Mouse (Mus musculus) adrenal gland, adult 8-10 months (tissue): ENCODE measurements around the gene Birc3. TPM values are rescaled to one million over a fixed set of nuclear protein-coding genes. Genes with fewer than 3 reads are reported as not detected.
"Not testable (repeated sequence)": the region's sequence is repeated elsewhere in the genome, so short reads cannot be mapped to it uniquely, and the experiment has no call there.

Experiments used
- DNase-seq: peaks from one replicate; pipeline ENCODE4 v3.0.0; 2022
- total RNA-seq, 4 experiments: library from RNA; stranded (reverse); gene quantifications; 2 replicates each; pipeline ENCODE4 v1.2.4; 2022

Gene Birc3
- total RNA-seq = 10 to 100 TPM; 22.2 to 35.6 (median 30.6) TPM

- DNase-seq = peak; percentile 79
Observed at GRCm38 (mm10) chr9:7872775-7873439, at the start of gene Birc3. TSS of gene Birc3 (minus strand) at chr9:7873186.

- no peak for DNase-seq
Observed at GRCm38 (mm10) chr9:7914925-7915324, 41.9 kb upstream of the Birc3 start.

DNA sequence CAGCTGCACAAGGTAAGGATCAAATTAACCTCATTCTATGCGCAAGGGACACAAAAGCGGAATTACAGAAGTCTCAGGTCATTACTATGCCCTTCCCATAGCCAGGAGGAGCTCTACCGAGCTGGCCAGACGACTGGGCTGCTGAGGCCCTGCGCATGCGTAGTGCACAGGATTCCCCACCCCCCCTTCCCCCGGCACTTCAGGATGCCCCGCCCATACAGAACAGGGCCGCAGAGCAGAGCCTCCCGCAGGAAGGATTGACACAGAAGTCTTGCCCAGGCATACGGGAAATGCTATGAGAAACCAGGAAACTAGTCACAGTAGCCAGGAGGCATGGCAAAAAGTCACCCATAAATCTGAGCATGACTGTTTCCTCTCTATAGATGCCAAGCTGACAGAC is 41.5 kb upstream of the Birc3 start:
- peak; percentile 45 for DNase-seq

- DNase-seq = no peak
Observed at GRCm38 (mm10) chr9:7913953-7914352, 41.0 kb upstream of the Birc3 start.

- DNase-seq = no peak
Observed at GRCm38 (mm10) chr9:7907351-7907985, 34.5 kb upstream of the Birc3 start.

DNA sequence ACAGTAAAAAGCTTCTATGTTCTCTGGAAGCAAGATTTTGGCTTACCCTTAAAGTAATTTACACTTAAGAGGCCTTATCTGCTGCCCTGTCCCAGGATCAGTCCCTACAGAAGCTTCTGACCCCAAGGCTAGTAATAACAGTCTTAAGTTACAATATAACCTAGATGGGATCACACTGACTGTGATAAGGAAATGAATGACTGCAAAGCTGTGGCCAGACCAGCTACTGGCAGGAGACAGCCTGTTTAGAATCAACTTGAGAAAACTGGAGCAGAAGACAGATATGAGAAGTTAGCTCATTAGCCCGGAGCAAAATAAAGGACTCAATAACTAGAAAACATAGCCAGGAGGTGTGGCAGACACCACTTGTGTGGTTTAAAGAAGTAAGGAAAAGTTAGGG is 33.6 kb upstream of the Birc3 start:
- no peak for DNase-seq

GRCm38 (mm10) chr9:7903825-7904224 is 30.8 kb upstream of the Birc3 start:
- DNase-seq = no peak

DNA sequence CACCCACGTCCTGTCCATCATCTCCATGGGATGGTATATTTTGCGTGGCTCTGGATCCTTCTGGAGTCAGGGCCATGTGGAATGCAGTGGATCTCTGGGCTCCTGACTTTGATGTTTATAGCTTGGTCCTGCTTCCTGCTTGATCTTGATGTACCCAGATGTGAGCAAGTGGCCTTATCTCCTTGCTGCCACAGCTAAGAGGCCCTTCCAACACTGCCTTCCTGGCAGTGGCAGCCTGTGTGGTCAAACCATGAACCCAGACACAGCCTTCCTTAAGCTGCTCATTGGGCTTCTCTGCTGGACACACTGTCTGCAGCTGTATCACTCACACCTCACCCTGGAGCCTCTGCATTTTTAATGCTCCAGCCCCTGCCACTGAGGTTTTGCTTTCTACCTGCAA is 30.3 kb upstream of the Birc3 start:
- no peak for DNase-seq

GRCm38 (mm10) chr9:7902311-7902710 is 29.3 kb upstream of the Birc3 start:
- no peak for DNase-seq

GRCm38 (mm10) chr9:7900965-7901364 is 28.0 kb upstream of the Birc3 start:
- no peak for DNase-seq

DNA sequence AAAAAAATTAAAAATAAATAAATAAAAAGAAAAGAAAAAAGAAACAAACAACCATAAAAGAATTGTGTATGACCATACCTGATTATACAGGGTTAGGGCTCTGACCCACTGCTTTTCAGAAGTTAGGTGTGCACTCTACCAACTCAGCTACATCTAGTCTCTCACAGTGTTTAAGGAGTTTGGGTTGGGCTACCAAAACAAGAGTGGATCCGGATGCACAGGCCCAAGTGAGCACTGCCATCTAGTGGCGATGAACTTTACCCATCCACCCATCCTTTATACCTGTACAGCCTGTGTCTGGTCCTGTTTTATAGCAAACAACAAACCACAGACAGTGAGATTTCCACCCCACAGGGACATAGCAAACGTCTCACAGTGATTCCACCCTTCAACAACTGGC is 24.5 kb upstream of the Birc3 start:
- peak; percentile 45 for DNase-seq

GRCm38 (mm10) chr9:7891796-7892195 is 18.8 kb upstream of the Birc3 start:
- not testable (repeated sequence) for DNase-seq

GRCm38 (mm10) chr9:7891177-7891576 is 18.2 kb upstream of the Birc3 start:
- DNase-seq = no peak

- no peak for DNase-seq
Observed at GRCm38 (mm10) chr9:7884346-7884745, 11.4 kb upstream of the Birc3 start.

DNA sequence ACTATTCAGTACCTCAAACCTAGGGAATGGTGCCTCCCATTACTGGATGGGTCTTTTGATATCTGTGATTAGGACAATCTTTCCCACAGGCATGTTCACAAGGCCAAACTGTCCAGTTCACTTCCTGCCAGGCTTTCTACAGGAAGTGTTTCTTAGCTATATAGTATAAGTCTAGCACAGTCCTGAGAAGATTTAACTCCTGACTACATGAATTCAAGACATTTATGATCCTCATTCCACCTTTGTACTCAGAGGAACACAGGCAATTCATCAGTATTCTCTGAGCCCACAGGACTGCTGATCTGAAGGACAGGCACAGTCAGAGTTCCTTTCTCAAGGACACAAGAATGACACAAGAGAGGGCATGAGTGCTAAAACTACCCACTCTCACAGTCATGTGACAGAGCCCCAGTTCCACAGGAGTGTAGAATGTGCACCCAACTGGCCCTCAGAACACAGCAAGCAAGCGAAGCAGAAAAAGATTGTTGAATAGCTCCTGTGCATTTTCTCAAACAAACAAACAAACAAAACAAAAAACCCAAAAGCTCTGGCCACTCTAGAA is 9.4 kb upstream of the Birc3 start:
- no peak for DNase-seq

DNA sequence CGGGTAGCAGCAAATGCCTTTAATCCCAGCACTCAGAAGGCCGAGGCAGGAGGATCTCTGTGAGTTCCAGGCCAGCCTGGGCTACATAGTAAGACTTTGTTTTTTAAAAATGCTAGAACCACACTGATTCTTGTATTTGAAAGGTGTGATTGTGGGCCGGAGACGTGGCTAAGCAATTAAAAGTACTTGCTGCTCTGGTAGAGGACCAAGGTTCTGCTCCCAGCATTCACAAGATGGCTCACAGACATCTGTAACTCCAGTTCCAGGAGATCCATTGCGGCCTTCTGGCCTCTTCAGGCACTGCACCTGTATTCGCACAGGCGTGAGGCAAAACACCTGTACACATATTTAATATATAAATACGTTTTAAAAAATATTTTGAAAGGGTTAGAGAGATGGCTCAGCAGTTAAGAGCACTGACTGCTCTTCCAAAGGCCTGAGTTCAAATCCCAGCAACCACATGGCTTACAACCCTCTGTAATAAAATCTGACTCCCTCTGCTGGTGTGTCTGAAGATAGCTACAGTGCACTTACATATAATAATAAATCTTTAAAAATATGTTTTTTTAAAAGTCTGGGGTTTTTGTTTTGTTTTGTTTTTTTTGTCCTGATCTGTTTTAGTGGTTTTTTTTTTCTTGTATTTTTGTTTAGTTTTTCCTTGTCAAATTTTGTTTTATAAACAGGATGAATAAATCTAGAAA is 675 bp upstream of the Birc3 start:
- no peak for DNase-seq

DNA sequence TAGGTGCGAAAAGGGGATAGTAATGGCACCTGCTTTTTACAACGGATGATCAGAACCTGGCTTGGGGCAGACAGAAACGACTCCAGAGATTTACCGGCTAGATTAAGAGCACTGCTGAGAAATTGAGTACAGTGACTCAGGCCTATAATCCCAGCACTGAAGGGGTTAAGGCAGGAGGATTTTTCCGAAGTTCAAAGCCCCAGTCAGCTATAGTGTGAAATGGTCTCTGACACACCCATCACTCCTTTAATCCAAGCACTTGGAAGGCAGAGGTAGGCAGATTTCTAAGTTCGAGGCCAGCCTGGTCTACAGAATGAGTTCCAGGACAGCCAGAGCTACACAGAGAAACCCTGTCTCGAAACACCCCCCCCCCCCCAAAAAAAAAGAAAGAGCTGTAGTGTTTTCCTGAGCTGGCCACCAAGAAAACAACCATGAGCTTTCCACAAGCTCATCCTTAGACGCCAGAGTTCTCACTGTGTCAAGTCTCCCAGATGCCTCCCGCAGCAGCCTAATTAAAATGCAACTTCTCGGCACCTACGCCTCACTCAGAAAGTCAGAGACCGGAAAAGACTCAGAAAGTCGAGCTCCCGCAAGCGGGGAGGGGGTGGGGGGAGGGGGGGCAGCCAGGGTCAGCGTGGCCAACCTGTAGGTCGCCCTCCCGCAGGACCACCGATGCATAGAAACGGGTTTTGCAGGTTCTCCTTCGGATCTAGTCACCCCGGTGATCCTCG is 777 bp downstream of the Birc3 start:
- no peak for DNase-seq

GRCm38 (mm10) chr9:7871316-7872043 is 1.5 kb downstream of the Birc3 start:
- DNase-seq = no peak

DNA sequence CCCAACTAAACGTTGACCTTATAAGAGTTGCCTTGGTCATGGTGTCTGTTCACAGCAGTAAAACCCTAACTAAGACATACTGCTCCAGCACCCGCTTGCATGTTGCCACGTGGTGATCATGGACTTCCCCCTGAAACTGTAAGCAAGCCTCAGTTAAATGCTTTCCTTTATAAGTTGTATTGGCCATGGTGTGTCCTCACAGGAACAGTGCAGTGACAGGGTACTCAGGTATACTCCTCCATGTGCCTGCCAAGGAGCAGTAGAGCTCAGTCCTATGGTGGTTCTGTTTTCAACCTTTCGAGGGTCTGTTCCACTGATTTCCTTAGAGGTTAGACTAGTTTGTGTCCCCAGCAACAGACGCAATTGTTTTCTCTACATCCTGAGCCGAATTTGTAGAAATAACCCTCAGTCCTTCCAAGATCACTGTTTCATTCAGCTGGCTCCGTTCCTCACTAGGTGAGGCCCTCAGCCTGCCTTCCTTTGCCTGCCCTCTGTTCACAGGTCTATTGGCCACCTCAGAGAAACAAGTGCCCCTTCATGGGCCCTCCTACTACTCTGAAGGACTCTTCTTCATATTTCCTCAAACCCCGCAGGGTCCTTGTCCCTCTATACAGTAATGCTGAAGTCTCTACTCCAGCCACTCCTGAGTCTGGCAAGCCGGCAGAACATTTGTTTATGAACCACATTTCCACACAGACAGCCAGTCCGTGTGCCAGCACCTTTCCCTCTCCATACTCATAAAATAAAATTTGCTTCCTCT is 2.2 kb downstream of the Birc3 start:
- DNase-seq = no peak

- DNase-seq = no peak
Observed at GRCm38 (mm10) chr9:7868838-7869491, 4.0 kb downstream of the Birc3 start.

DNA sequence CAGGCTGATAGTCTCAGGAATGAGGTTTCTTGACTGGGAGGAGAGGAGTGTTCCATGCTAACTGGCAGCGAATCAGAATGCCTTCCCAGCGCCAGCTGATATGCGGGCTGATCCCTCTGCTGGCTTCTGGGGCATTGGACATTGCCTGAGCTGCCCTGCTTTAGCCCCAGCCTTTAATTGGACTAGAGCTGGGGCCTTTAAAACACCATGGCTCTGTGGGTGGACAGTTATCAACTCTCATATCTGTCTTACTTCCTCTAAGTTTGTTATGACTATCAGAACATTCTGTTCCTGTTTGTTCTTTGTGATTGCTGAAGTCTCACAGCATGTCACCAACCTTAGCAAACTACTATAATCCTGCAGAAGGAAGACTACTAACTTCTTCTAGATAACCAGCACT is 5.0 kb downstream of the Birc3 start:
- no peak for DNase-seq
